Mouse (Mus musculus) midbrain, embryonic 11.5 days (tissue): Measurements from ENCODE around the gene Trim21. TPM values are rescaled to one million over a fixed set of nuclear protein-coding genes. Genes with fewer than 3 reads are reported as not detected.
A peak's percentile ranks its signal among the peaks of the same experiment; 100 is the strongest.

Experiments
- ATAC-seq: fragments of 200-750 bp; cut with Nextera tagmentation; 2 replicates; pipeline ENCODE4 v1.8.0; 2017; ENCODE audit warnings: moderate TSS enrichment, moderate library complexity; ENCODE audit not compliant: low FRiP score
- DNase-seq: peaks from one replicate; pipeline ENCODE4 v3.0.0; 2015; ENCODE audit warnings: low spot score; ENCODE audit errors: missing footprints
- H3K27ac ChIP-seq: fragments of 300-500 bp; sonication (generic); 2 replicates; pipeline ENCODE4 v1.5.1; 2014; ENCODE audit warnings: low read depth, low read length
- H3K27me3 ChIP-seq: fragments of 300-500 bp; sonication (generic); 2 replicates; pipeline ENCODE4 v1.6.1; 2014; ENCODE audit warnings: mild to moderate bottlenecking, low read length, moderate library complexity, mixed read lengths; ENCODE audit not compliant: control insufficient read depth, insufficient read depth
- H3K36me3 ChIP-seq: fragments of 300-500 bp; sonication (generic); 2 replicates; pipeline ENCODE4 v1.6.1; 2014; ENCODE audit warnings: mild to moderate bottlenecking, low read length, moderate library complexity, mixed read lengths; ENCODE audit not compliant: control insufficient read depth, insufficient read depth
- H3K4me1 ChIP-seq: fragments of 300-500 bp; sonication (generic); 2 replicates; pipeline ENCODE4 v1.6.1; 2014; ENCODE audit warnings: low read length; ENCODE audit not compliant: control insufficient read depth, insufficient read depth
- H3K4me2 ChIP-seq: fragments of 300-500 bp; sonication (generic); 2 replicates; pipeline ENCODE4 v1.6.1; 2014; ENCODE audit warnings: mild to moderate bottlenecking, moderate library complexity
- H3K4me3 ChIP-seq: fragments of 300-500 bp; sonication (generic); 2 replicates; pipeline ENCODE4 v1.5.1; 2014; ENCODE audit warnings: low read depth, low read length
- H3K9ac ChIP-seq: fragments of 300-500 bp; sonication (generic); 2 replicates; pipeline ENCODE4 v1.6.1; 2014; ENCODE audit warnings: low read length
- H3K9me3 ChIP-seq: fragments of 300-500 bp; sonication (generic); 2 replicates; pipeline ENCODE4 v1.6.1; 2016; ENCODE audit warnings: low read length; ENCODE audit not compliant: control insufficient read depth
- WGBS: fragments of 180-500 bp; shearing (Covaris S2); extraction: QIAGEN DNeasy Blood & Tissue Kit; methylation state at CpG from one replicate; pipeline ENCODE4 v1.1.7; 2014; 5-methylcytosine and 5-hydroxymethylcytosine counted together
- polyA plus RNA-seq: library from polyadenylated mRNA; unstranded; fragments of >200 nt; fragmentation: Nextera tagmentation; extraction: Ambion mirVana; gene quantifications from 2 replicates; pipeline ENCODE4 v1.2.1, GENCODE M21; 2014

The Trim21 gene
- polyA plus RNA-seq, 1 experiment from 2014 or later: 0.42 TPM

DNA sequence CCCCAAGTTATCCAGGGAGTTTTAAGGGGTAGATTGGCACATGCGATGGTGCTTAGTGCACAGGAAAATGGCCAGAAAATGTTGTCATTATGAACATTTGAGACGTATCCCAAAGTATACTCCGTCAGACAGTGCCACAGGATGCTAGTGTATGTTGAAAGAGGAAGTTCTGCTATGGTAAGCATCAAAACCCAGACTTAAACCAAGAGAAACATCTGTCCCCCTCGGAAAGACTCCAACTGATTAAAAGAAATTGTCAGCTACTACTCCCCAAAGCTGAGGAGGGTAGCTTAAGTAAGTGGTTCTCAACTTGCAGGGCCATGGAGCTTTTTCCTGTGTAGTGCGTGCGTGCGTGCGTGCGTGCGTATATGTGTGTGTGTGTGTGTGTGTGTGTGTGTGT is 53.4 kb downstream of the Trim21 start:
- WGBS: 90% methylated on average over 10 of the region's 10 CpGs
- Histone ChIP-seq H3K4me3 (no peak overlapping the region), H3K27me3 (peaks cover 6% of the 10 kb centered on the region; the same call in 1 of the 2 replicates), H3K9me3 (no peaks in the 10 kb centered on the region), H3K9ac (no peak overlapping the region), H3K36me3 (no peaks in the 10 kb centered on the region), H3K27ac (no peak overlapping the region), H3K4me2 (no peak overlapping the region), H3K4me1 (no peaks in the 10 kb centered on the region)
- DNase-seq (no peak), ATAC-seq (no peak)

DNA sequence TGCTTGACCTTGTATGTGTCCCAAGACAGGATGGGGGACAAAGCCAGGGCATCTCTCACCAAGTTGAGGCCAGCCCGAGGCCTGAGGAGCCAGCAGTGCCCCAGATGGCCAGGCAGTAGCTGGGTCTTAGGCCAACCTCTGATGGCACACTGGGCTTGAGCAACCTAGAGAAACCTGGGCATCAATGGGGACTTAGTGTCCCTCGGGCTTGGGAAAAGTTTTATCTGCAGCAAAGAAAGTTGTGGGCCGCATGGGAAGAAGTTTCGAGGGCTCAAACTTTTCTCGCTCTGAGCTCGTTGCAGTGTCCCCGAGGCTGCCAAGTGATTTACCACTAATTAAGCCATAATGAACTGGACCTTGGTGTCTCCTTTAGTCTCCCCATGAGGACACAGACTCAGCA is 55.6 kb downstream of the Trim21 start:
- Histone ChIP-seq H3K27me3 (peaks cover 6% of the 10 kb centered on the region; the same call in 1 of the 2 replicates), H3K4me1 (no peaks in the 10 kb centered on the region), H3K9me3 (no peaks in the 10 kb centered on the region), H3K4me2 (no peak overlapping the region), H3K36me3 (no peaks in the 10 kb centered on the region), H3K4me3 (no peak overlapping the region), H3K27ac (no peak overlapping the region), H3K9ac (no peak overlapping the region)
- no peak for ATAC-seq
- WGBS: 75% methylated on average over 7 of the region's 7 CpGs
- DNase-seq: peak; percentile 77

DNA sequence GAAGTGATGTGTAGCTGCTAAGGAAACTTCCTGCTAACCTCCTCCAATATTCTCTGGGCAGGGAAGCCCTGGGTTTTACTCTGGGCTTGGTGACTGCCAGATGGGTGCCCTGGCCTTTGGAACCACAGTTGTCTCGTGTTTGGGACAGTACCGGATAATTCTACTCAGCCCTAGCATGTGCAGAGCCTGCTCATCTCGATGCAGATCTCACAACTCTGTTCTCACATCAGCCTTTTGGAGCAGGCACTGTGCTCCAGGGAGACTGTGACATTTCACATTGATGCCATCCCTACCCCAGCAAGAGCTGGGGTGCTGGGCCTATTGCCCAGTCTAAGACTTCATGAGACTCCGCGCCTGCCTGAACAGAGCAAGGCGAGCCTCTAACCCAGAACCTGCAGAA is 56.6 kb downstream of the Trim21 start:
- no peak overlapping the region for H3K27ac ChIP-seq
- H3K9me3 ChIP-seq: no peaks in the 10 kb centered on the region
- H3K36me3 ChIP-seq: no peaks in the 10 kb centered on the region
- no peak overlapping the region for H3K4me3 ChIP-seq
- ATAC-seq (no peak), DNase-seq (no peak)
- no peak overlapping the region for H3K9ac ChIP-seq
- H3K27me3 ChIP-seq: peaks cover under 1% of the 10 kb centered on the region; the same call in 1 of the 2 replicates
- H3K4me1 ChIP-seq: no peaks in the 10 kb centered on the region
- WGBS: 91% methylated on average over 6 of the region's 6 CpGs
- H3K4me2 ChIP-seq: no peak overlapping the region

DNA sequence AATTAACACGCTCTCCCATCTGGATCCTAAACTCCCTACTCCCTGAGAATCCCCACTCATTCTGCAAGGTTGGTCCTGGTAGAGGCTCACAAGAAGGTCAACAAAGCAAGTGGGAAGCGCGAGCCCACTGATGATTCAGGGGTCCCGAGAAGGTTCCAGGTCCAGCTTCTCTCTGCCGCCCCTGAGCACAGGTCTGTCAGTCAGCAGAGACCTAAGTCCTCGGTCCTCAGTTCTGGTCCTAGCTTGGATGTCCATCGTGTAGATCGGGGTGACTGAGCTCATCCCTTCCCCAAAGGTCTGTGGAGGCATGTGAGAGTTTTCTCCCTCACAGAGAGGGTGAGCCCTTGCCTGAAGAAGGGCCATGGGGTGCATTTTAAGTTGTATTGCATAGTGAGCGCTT is 57.2 kb downstream of the Trim21 start:
- H3K9ac ChIP-seq: no peak overlapping the region
- DNase-seq (peak; percentile 56), ATAC-seq (no peak)
- H3K36me3 ChIP-seq: no peaks in the 10 kb centered on the region
- no peak overlapping the region for H3K4me2 ChIP-seq
- H3K27me3 ChIP-seq: no peaks in the 10 kb centered on the region
- H3K4me3 ChIP-seq: no peak overlapping the region
- no peak overlapping the region for H3K27ac ChIP-seq
- no peaks in the 10 kb centered on the region for H3K9me3 ChIP-seq
- no peaks in the 10 kb centered on the region for H3K4me1 ChIP-seq
- WGBS: 89% methylated on average over 9 of the region's 9 CpGs

Other genes with a start within 250 kb of the Trim21 start
- gene Rrm1, start 123.8 kb downstream of the Trim21 start, polyA plus RNA-seq: 234 and 249 TPM in 2 replicates
- 0.25 and 0.33 TPM in 2 replicates for gene Olfr543, start 83.8 kb downstream of the Trim21 start, polyA plus RNA-seq
- 0.04 and 0.10 TPM in 2 replicates for gene Olfr544, start 77.2 kb downstream of the Trim21 start, polyA plus RNA-seq
- gene Olfr545, start 65.9 kb downstream of the Trim21 start, polyA plus RNA-seq: 0.16 TPM in 1 of 2 replicates, not detected in the other
- gene Olfr547, start 30.7 kb downstream of the Trim21 start, polyA plus RNA-seq: not detected in 2 replicates
- gene Olfr548-ps1, start 24.6 kb downstream of the Trim21 start, polyA plus RNA-seq: not detected in 2 replicates
- not detected in 2 replicates for gene Olfr549, start 15.6 kb downstream of the Trim21 start, polyA plus RNA-seq
- gene Olfr550, start 6.0 kb upstream of the Trim21 start, polyA plus RNA-seq: not detected in 2 replicates
- not detected in 2 replicates for gene Olfr551, start 26.4 kb upstream of the Trim21 start, polyA plus RNA-seq
- gene Olfr552, start 32.3 kb upstream of the Trim21 start, polyA plus RNA-seq: not detected in 2 replicates
- gene Olfr553, start 52.7 kb upstream of the Trim21 start, polyA plus RNA-seq: not detected in 2 replicates
- not detected in 2 replicates for gene Olfr554, start 72.9 kb upstream of the Trim21 start, polyA plus RNA-seq
- not detected in 2 replicates for gene Olfr555, start 93.3 kb upstream of the Trim21 start, polyA plus RNA-seq
- gene Olfr556, start 99.4 kb upstream of the Trim21 start, polyA plus RNA-seq: not detected in 2 replicates
- gene Trim68, start 121.8 kb upstream of the Trim21 start, polyA plus RNA-seq: 9.5 and 10.8 TPM in 2 replicates
- not detected in 2 replicates for gene Olfr557, start 130.4 kb upstream of the Trim21 start, polyA plus RNA-seq
- gene Olfr558, start 136.7 kb upstream of the Trim21 start, polyA plus RNA-seq: not detected in 2 replicates
- not detected in 2 replicates for gene Olfr33, start 153.6 kb upstream of the Trim21 start, polyA plus RNA-seq
- gene Olfr559, start 162.0 kb upstream of the Trim21 start, polyA plus RNA-seq: not detected in 2 replicates
- not detected in 2 replicates for gene Olfr560, start 193.9 kb upstream of the Trim21 start, polyA plus RNA-seq
- not detected in 2 replicates for gene Olfr78, start 194.0 kb upstream of the Trim21 start, polyA plus RNA-seq
- gene Olfr561, start 205.7 kb upstream of the Trim21 start, polyA plus RNA-seq: not detected in 2 replicates
- gene Olfr564, start 238.0 kb upstream of the Trim21 start, polyA plus RNA-seq: not detected in 2 replicates